Comparison of ENCODE assay signal across 8 mouse cellular contexts in the genomic region with DNA sequence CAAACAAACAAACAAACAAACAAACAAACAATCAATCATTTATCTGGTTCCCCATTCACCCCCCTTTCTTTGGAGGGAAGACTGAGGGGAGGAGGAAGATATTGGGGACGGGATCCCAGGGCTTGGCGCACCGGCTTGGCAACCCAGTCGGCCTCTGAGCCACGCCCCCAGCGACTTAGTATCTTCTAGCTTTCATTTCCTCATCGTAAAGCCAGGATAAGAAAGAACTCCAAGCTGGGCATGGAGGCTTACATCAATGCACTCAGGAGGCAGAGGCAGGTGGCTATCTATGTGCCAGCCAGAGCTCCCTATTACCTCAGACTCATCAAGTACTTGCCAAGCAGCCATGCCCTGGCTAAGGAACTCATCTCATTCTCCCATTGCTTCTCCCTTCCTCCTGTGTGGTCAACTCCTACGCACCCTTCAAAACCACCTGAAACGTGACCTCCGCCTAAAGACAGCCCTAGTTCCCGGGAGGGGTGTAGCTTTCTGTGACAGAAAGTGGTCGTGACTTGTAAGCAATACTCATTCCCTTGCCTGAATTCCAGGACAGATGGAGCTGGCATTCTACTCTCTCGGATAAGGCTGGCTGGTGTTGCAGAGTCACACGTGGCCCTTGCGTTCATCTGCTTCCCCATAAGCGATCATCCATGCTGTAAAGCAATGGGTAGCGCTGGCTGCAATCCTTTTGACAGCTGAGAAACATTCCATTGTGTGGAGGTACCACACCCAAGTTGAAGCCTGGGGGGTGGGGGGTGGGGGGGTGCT. TPM values are rescaled to one million over a fixed set of nuclear protein-coding genes. Genes with fewer than 3 reads are reported as not detected.
DNase-seq lines count a peak whose midpoint lies in the region; ATAC-seq lines count a peak whose summit lies in the region.

No protein-coding gene starts in this region.

- peaks cover 85% of the 10 kb centered on the region for H3K27me3 ChIP-seq in forebrain, embryonic 10.5 days (ENCODE audit: poor library complexity, severe bottlenecking)
- H3K27me3 ChIP-seq in limb, embryonic 15.5 days = peaks cover 17% of the 10 kb centered on the region

- H3K9ac ChIP-seq in limb, embryonic 15.5 days = no peak overlapping the region

- no peaks in the 10 kb centered on the region for H3K9me3 ChIP-seq in forebrain, embryonic 10.5 days
- H3K9me3 ChIP-seq in limb, embryonic 15.5 days = no peaks in the 10 kb centered on the region

- WGBS in forebrain, embryonic 10.5 days = 16% methylated on average over 17 of the region's 17 CpGs
- WGBS in limb, embryonic 15.5 days = 12% methylated on average over 17 of the region's 17 CpGs

- peak overlapping the region; percentile 89 for H3K4me2 ChIP-seq in limb, embryonic 15.5 days

- peak overlapping the region; percentile 59 for H3K4me3 ChIP-seq in forebrain, embryonic 10.5 days
- H3K4me3 ChIP-seq in limb, embryonic 15.5 days = peak overlapping the region; percentile 53

- DNase-seq in cerebellum, adult 9-10 months = peak; percentile 72
- no peak for DNase-seq in cerebellum, postnatal 10 days
- peak; percentile 50 for DNase-seq in 3T3-L1 (ENCODE audit: low read depth, low spot score)
- DNase-seq in forebrain, embryonic 10.5 days (ENCODE audit: extremely low spot score, low spot score) = no peak
- peak; percentile 42 to 75 for DNase-seq in spleen, postnatal 4 days (ENCODE audit: low spot score in 2 of 2)
- no peak for DNase-seq in T-cell, adult 2 months (ENCODE audit: low spot score)
- no peak for DNase-seq in testis, postnatal 14 days (ENCODE audit: low spot score)

- peaks cover 40% of the 10 kb centered on the region for H3K4me1 ChIP-seq in forebrain, embryonic 10.5 days
- peaks cover 28% of the 10 kb centered on the region for H3K4me1 ChIP-seq in limb, embryonic 15.5 days

- no peak for ATAC-seq in limb, embryonic 15.5 days (ENCODE audit: insufficient number of reproducible peaks, low FRiP score, low TSS enrichment, low read depth)

- H3K27ac ChIP-seq in forebrain, embryonic 10.5 days = no peak overlapping the region
- no peak overlapping the region for H3K27ac ChIP-seq in limb, embryonic 15.5 days

- H3K36me3 ChIP-seq in forebrain, embryonic 10.5 days (replicated peaks) = no peaks in the 10 kb centered on the region
- H3K36me3 ChIP-seq in limb, embryonic 15.5 days = no peaks in the 10 kb centered on the region

RNA-seq across cellular contexts. Expression of gene Pheta1, which starts 5.5 kb away (rescaled TPM):
- 45.3 and 47.8 TPM in 2 replicates for polyA plus RNA-seq in forebrain, embryonic 10.5 days (2016; fragmentation: Nextera tagmentation; extraction: Ambion mirVana)
- 28.0 and 29.0 TPM in 2 replicates for polyA plus RNA-seq in limb, embryonic 15.5 days (2015; fragmentation: Nextera tagmentation; extraction: Ambion mirVana)

RNA-seq across cellular contexts. Expression of gene Sh2b3, which starts 5.9 kb away (rescaled TPM):
- 5.4 and 5.5 TPM in 2 replicates for polyA plus RNA-seq in forebrain, embryonic 10.5 days (2016; fragmentation: Nextera tagmentation; extraction: Ambion mirVana)
- polyA plus RNA-seq in limb, embryonic 15.5 days (2015; fragmentation: Nextera tagmentation; extraction: Ambion mirVana) = 13.1 and 14.8 TPM in 2 replicates

Comparison
In these comparisons a context has a peak if more than half of its experiments do, and no peak if none do; other contexts are left out.
1. DNase-seq: peak in cerebellum, adult 9-10 months (single experiment), 3T3-L1 (single experiment) and spleen, postnatal 4 days (2 of 2); none in cerebellum, postnatal 10 days (0 of 2), forebrain, embryonic 10.5 days (single experiment), T-cell, adult 2 months (single experiment) and testis, postnatal 14 days (single experiment).